Mouse (Mus musculus) stomach, embryonic 16.5 days (tissue): Measurements from ENCODE around the gene Ldb1. TPM values are rescaled to one million over a fixed set of nuclear protein-coding genes. Genes with fewer than 3 reads are reported as not detected.
A peak's percentile ranks its signal among the peaks of the same experiment; 100 is the strongest.

Source experiments
- ATAC-seq: fragments of 200-750 bp; cut with Nextera tagmentation; 2 replicates; pipeline ENCODE4 v1.8.0; 2017; ENCODE audit warnings: moderate number of reproducible peaks, moderate TSS enrichment; ENCODE audit not compliant: insufficient read depth, low FRiP score
- H3K27ac ChIP-seq: fragments of 300-500 bp; sonication (generic); 2 replicates; pipeline ENCODE4 v1.5.1; 2014; ENCODE audit warnings: low read length
- H3K27me3 ChIP-seq: fragments of 300-500 bp; sonication (generic); 2 replicates; pipeline ENCODE4 v1.6.1; 2014; ENCODE audit warnings: low read length, control low read depth, mixed read lengths; ENCODE audit not compliant: control insufficient read depth, insufficient read depth
- H3K36me3 ChIP-seq: fragments of 300-500 bp; sonication (generic); 2 replicates; pipeline ENCODE4 v1.6.1; 2014; ENCODE audit warnings: low read length; ENCODE audit not compliant: control insufficient read depth, insufficient read depth
- H3K4me1 ChIP-seq: fragments of 300-500 bp; sonication (generic); 2 replicates; pipeline ENCODE4 v1.6.1; 2014; ENCODE audit warnings: low read length, control low read depth, mixed read lengths; ENCODE audit not compliant: control insufficient read depth, insufficient read depth
- H3K4me2 ChIP-seq: fragments of 300-500 bp; sonication (generic); 2 replicates; pipeline ENCODE4 v1.6.1; 2014; ENCODE audit warnings: low read depth, low read length, mixed read lengths
- H3K4me3 ChIP-seq: fragments of 300-500 bp; sonication (generic); replicated peaks from 2 replicates; pipeline ENCODE4 v1.5.1; 2014; ENCODE audit warnings: mild to moderate bottlenecking, low read length
- H3K9ac ChIP-seq: fragments of 300-500 bp; sonication (generic); 2 replicates; pipeline ENCODE4 v1.6.1; 2014; ENCODE audit warnings: low read length
- H3K9me3 ChIP-seq: fragments of 300-500 bp; sonication (generic); replicated peaks from 2 replicates; pipeline ENCODE4 v1.6.1; 2016; ENCODE audit warnings: low read length, control low read depth; ENCODE audit not compliant: control insufficient read depth
- WGBS: fragments of 180-500 bp; shearing (Covaris S2); extraction: QIAGEN DNeasy Blood & Tissue Kit; methylation state at CpG from one replicate; pipeline ENCODE4 v1.1.7; 2014; 5-methylcytosine and 5-hydroxymethylcytosine counted together
- polyA plus RNA-seq: library from polyadenylated mRNA; unstranded; fragments of >200 nt; fragmentation: Nextera tagmentation; extraction: Ambion mirVana; gene quantifications from 2 replicates; pipeline ENCODE4 v1.2.1, GENCODE M21; 2015

Ldb1 gene
- polyA plus RNA-seq, 1 experiment from 2014 or later, result 41.4 TPM

DNA sequence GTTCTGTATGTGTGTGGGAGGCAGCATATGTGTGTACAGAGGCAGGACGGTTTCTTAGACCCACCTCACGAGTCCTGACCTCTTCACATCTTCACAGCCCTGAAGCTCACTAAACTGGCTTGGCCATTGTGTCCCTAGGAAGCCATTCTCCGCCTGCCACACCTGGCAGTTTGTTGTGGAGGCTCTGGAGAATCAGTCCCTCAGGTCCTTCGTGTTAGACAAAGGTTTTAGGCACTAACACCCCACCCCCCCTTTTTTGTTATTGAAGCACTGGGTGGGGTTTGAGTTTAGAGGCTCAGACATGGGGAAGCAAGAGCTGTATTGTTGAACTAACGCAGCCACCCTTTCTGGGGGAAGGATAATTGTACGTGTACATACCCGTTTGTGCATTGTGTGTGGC lies 28.3 kb upstream of the Ldb1 start:
- Histone ChIP-seq H3K4me1 (peaks cover 13% of the 10 kb centered on the region), H3K9me3 (no peaks in the 10 kb centered on the region), H3K36me3 (peaks cover 15% of the 10 kb centered on the region), H3K27ac (no peak overlapping the region), H3K4me3 (no peak overlapping the region), H3K27me3 (no peaks in the 10 kb centered on the region), H3K4me2 (no peak overlapping the region), H3K9ac (no peak overlapping the region)
- no peak for ATAC-seq
- 76% methylated on average over 7 of the region's 7 CpGs for WGBS

DNA sequence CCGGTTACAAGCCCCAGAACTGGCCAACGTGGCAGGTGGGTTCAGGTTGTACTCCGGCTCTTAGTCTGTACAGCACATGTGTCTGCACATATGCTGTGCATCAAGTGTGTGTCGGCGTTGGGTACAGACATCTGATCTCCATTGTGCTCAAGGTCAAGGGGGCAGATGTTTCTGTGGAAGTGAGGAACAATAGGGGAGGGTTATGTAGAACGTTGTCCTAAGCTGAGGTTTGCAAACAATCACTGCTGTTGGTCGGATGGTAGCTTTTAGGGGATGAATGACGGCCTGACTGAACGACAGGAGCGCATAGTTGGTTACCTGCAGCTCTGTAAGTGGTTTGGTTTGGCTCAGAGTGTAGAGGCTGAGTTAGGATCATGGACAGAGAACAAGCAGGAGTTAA lies 23.0 kb upstream of the Ldb1 start:
- H3K9me3 ChIP-seq, result no peaks in the 10 kb centered on the region
- ATAC-seq, result no peak
- no peaks in the 10 kb centered on the region for H3K27me3 ChIP-seq
- WGBS, result 78% methylated on average over 10 of the region's 10 CpGs
- H3K27ac ChIP-seq, result no peak overlapping the region
- H3K36me3 ChIP-seq, result peaks cover 29% of the 10 kb centered on the region
- H3K9ac ChIP-seq, result no peak overlapping the region
- no peaks in the 10 kb centered on the region for H3K4me1 ChIP-seq
- no peak overlapping the region for H3K4me3 ChIP-seq
- H3K4me2 ChIP-seq, result no peak overlapping the region

DNA sequence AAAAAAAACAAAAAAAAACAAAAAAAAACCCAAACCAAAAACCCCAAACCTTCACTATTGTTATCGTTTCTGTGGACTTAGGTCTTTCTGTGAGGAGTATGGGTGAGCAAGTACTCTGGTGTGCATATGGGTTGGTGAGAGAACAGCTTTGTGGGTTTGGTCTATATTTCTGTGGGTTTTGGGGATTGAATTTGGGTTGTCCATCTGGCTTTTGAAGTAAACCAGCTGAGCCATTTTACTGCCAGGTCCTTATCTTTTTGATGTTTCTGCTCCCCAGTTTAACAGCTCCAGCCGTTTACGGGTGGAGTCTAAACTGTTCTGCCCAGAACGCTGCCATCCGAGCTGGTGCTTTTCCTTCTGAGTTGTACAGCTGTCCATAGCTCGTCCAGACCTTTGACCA lies 15.8 kb upstream of the Ldb1 start:
- peaks cover 21% of the 10 kb centered on the region for H3K4me1 ChIP-seq
- ATAC-seq, result no peak
- H3K9ac ChIP-seq, result no peak overlapping the region
- peaks cover 10% of the 10 kb centered on the region; the same call in 1 of the 2 replicates for H3K36me3 ChIP-seq
- H3K4me2 ChIP-seq, result no peak overlapping the region
- no peak overlapping the region for H3K4me3 ChIP-seq
- H3K27me3 ChIP-seq, result no peaks in the 10 kb centered on the region
- no peak overlapping the region for H3K27ac ChIP-seq
- no peaks in the 10 kb centered on the region for H3K9me3 ChIP-seq
- 66% methylated on average over 6 of the region's 6 CpGs for WGBS

DNA sequence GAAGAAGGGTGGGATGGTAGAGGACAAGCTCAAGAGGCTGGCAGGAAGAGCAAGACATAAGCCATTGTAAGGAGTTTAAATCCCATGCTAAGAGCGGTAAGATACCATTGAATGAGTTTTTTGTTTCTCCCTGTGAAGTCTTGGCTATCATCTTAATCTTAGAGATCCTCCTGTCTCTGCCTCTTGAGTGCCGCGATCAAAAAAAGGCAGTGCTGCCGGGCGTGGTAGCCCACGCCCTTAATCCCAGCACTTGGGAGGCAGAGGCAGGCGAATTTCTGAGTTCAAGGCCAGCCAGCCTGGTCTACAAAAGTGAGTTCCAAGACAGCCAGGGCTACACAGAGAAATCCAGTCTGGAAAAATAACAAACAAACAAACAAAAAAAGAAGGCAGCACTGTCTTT lies 13.5 kb upstream of the Ldb1 start:
- Histone ChIP-seq H3K4me1 (peaks cover 21% of the 10 kb centered on the region), H3K27ac (no peak overlapping the region), H3K4me3 (peak overlapping the region; percentile 68; the same call in 1 of the 2 replicates), H3K36me3 (no peaks in the 10 kb centered on the region), H3K27me3 (no peaks in the 10 kb centered on the region), H3K9me3 (no peaks in the 10 kb centered on the region), H3K9ac (no peak overlapping the region), H3K4me2 (peak overlapping the region; percentile 56)
- no peak for ATAC-seq
- 95% methylated on average over 7 of the region's 7 CpGs for WGBS

DNA sequence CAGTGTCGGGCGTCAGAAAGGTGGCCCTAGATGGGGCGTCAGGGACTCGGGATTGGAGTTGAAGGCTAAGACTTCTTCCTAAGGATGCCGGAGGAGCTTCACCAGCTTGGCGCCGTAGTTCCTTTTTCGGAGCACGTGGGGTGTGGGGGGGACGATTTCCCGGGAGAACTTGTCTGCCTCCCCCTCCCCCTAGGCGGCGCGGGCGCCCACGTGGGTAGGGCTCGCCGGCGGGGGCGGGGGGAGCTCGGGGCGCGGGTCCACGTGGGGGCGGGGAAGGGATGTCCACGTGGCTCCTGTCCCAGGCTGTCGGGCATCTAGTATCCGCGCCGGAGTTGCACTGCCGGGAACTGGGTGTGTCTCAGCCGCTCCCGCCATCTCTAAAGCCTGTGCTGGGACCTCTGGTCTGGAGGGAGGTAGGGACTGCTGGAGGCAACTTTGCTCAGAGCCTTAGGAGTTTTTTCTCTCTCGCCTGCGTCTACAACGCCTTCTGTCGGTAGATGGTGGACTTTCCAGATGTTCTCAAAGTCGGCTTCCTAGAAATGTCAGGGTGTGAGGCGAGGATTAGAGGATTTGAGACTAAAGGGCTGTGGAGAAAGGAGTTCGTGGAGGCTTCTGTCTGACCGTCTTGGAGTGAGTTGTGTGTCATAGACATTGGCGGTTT lies 12.1 kb upstream of the Ldb1 start:
- peak overlapping the region; percentile 88 for H3K9ac ChIP-seq
- H3K4me2 ChIP-seq, result peak overlapping the region; percentile 56
- ATAC-seq, result peak; percentile 85
- peak overlapping the region; percentile 68 for H3K4me3 ChIP-seq
- H3K27ac ChIP-seq, result peak overlapping the region; percentile 94
- no peaks in the 10 kb centered on the region for H3K9me3 ChIP-seq
- H3K4me1 ChIP-seq, result peaks cover 21% of the 10 kb centered on the region
- no peaks in the 10 kb centered on the region for H3K27me3 ChIP-seq
- WGBS, result under 1% methylated on average over 41 of the region's 42 CpGs
- no peaks in the 10 kb centered on the region for H3K36me3 ChIP-seq

DNA sequence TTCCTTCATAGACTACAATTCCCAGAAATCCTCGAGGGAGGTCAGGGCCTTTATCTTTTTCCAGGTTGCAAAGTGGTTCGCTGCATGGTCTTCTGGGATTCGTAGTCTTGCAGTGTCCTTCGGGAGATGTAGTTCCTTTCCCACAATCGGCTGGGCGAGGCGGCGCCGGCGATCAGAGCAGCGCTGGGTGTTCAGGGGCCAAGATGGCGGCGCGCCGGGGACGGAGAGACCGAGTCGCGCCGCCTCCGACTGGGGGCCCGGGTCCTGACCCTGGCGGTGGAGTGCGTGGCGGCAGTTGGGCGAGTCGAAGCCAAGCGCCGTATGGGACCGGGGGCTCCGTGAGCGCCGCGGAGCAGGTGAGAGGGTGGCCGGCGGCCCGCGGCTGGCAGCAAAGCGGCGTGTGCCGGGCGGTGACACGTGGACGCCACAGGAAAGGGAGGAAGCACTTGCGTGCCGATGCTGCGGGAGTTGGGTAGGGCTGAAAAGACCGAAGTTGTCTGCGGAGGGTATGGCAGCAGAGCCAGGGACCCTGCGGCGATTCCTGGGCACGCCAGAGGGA lies 11.5 kb upstream of the Ldb1 start:
- Histone ChIP-seq H3K4me3 (peak overlapping the region; percentile 68), H3K9ac (peak overlapping the region; percentile 88), H3K4me2 (peak overlapping the region; percentile 56), H3K4me1 (peaks cover 21% of the 10 kb centered on the region), H3K27me3 (no peaks in the 10 kb centered on the region), H3K9me3 (no peaks in the 10 kb centered on the region), H3K27ac (peak overlapping the region; percentile 94), H3K36me3 (no peaks in the 10 kb centered on the region)
- peak; percentile 95 for ATAC-seq
- WGBS, result under 1% methylated on average over 50 of the region's 52 CpGs

DNA sequence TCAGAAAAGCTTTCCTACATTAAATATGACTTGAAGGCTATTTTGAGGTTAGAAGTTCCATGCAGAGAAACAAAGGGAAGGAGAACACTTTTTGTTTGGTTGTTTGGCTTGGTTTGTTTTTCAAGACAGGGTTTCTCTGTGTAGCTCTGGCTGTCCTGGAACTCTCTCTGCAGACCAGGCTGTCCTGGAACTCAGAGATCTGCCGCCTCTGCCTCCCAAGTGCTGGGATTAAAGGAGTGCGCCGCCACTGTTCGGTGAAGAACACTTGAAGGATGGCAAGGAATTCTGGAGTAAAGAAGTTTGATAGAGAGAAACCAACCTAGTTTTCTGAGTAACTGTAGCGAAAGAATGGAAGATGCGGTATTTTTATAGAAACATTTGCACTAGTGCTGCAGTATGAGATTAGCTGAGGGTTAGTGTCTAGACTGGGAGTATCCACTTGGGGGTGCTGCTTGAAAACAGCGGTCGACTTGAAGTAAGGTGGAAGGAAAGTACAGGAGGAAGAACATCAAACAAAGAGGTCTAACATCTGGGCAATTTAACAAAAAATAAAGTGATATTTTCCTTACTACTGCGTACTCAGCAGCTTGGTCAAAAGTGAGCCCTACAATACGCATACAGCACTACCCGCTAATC lies 10.9 kb upstream of the Ldb1 start:
- Histone ChIP-seq H3K9ac (peak overlapping the region; percentile 51; the same call in 1 of the 2 replicates), H3K27ac (peak overlapping the region; percentile 94; the same call in 1 of the 2 replicates), H3K9me3 (no peaks in the 10 kb centered on the region), H3K4me1 (peaks cover 21% of the 10 kb centered on the region), H3K4me2 (peak overlapping the region; percentile 45), H3K36me3 (no peaks in the 10 kb centered on the region), H3K27me3 (no peaks in the 10 kb centered on the region), H3K4me3 (peak overlapping the region; percentile 68)
- WGBS, result 2% methylated on average over 11 of the region's 11 CpGs
- peak; percentile 68 for ATAC-seq

DNA sequence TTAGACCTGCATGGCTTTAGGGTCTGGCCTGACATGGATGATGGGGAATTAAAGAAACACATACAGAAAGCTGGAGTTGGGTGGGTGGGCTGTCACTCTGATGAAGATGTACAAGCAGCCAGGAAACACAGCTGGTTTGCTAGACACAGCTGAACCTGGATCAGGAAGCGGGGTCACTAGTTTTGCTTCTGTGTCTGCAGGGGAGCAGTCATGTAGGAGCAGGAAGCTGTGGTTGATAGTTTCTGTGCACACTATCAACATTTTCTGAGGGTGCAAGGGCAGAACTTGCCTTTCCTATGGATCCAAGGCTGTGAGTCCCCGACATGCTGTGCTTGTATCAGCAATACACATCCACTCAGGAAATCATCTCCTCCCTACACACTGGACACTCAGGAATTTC lies 5.4 kb upstream of the Ldb1 start:
- peaks cover 13% of the 10 kb centered on the region for H3K4me1 ChIP-seq
- 77% methylated on average over 2 of the region's 2 CpGs for WGBS
- H3K4me2 ChIP-seq, result no peak overlapping the region
- no peaks in the 10 kb centered on the region for H3K27me3 ChIP-seq
- ATAC-seq, result no peak
- H3K4me3 ChIP-seq, result no peak overlapping the region
- no peak overlapping the region for H3K9ac ChIP-seq
- H3K27ac ChIP-seq, result no peak overlapping the region
- H3K36me3 ChIP-seq, result no peaks in the 10 kb centered on the region
- H3K9me3 ChIP-seq, result no peaks in the 10 kb centered on the region

DNA sequence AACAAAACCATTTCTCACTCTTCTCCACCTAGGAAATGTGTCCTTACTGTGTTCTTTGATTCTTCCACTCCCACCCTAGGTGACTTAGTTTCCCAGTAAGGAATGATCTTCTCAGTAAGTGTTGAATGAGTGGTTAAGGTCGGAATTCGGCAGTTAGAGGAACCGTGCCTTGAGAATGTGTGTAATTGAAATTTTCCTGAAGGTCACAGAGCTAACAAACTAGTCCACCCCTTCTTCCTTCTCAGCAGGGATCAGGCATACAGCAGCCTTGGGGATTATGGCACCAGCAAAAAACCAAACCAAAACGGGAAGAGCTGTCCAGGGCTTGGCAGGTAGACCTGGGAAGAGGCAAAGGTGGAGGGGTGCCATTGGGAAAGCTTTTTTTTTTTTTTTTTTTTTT lies 4.1 kb upstream of the Ldb1 start:
- WGBS, result 66% methylated on average over 4 of the region's 4 CpGs

More for the DNA sequence above, 4.1 kb upstream of the Ldb1 start:
- Histone ChIP-seq H3K27ac (no peak overlapping the region), H3K4me3 (no peak overlapping the region), H3K27me3 (no peaks in the 10 kb centered on the region), H3K4me2 (no peak overlapping the region), H3K9ac (no peak overlapping the region), H3K36me3 (no peaks in the 10 kb centered on the region), H3K4me1 (peaks cover 13% of the 10 kb centered on the region), H3K9me3 (no peaks in the 10 kb centered on the region)
- ATAC-seq, result no peak
